Mouse (Mus musculus) embryonic fibroblast, embryonic 13.5 days (primary cell): ENCODE results near the gene Slk. TPM values are rescaled to one million over a fixed set of nuclear protein-coding genes. Genes with fewer than 3 reads are reported as not detected.

Experiments
- H3K27ac ChIP-seq: 2 replicates; pipeline ENCODE4 v1.5.1; 2012; ENCODE audit warnings: low read length, control low read depth, inconsistent platforms; ENCODE audit not compliant: insufficient read depth
- H3K4me1 ChIP-seq: 2 replicates; pipeline ENCODE4 v1.6.1; 2011; ENCODE audit warnings: low read length; ENCODE audit not compliant: control insufficient read depth, insufficient read depth
- H3K4me3 ChIP-seq: 2 replicates; pipeline ENCODE4 v1.5.1; 2011; ENCODE audit warnings: mild to moderate bottlenecking, control low read depth, low read length; ENCODE audit not compliant: insufficient read depth
- CTCF ChIP-seq: IDR thresholded peaks from 2 replicates; pipeline ENCODE4 v1.5.1; 2011; ENCODE audit warnings: mild to moderate bottlenecking, control low read depth, low read length, moderate library complexity, borderline replicate concordance; ENCODE audit not compliant: insufficient read depth
- POLR2A ChIP-seq: IDR thresholded peaks from 2 replicates; pipeline ENCODE4 v1.6.1; 2011; ENCODE audit warnings: low read depth, mild to moderate bottlenecking, control low read depth, low read length, moderate library complexity
- polyA plus RNA-seq: library from polyadenylated mRNA; stranded (reverse); fragments of >200 nt; gene quantifications from 2 replicates; pipeline ENCODE4 v1.2.4, GENCODE M21; 2011; ENCODE audit warnings: low read depth; ENCODE audit not compliant: missing spikeins, insufficient read length

Slk gene
- polyA plus RNA-seq, 1 experiment, result 65.6 TPM

DNA sequence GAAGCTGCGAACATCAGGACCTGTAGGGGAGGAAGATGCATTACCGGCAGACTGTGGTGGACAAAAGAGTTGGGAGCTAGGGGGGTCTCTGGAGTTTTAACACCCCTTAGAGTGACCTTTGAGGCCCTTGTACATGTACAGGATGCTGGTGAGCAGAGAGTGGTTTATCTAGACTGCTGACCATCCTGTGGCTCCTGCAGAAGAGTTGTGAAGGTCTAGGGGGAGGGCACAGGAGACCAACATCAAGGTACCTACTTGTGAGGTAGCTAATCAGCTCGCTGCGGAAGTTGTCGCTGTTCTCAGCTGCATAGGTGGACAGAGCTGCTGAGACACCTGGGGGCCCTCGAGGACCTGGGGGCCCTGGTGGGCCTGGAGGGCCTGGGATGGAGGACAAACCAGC, 69.6 kb downstream of the Slk start:
- TF ChIP-seq CTCF (no peak), POLR2A (no peak)
- no peak overlapping the region for H3K27ac ChIP-seq
- no peaks in the 10 kb centered on the region for H3K4me1 ChIP-seq
- no peak overlapping the region for H3K4me3 ChIP-seq

DNA sequence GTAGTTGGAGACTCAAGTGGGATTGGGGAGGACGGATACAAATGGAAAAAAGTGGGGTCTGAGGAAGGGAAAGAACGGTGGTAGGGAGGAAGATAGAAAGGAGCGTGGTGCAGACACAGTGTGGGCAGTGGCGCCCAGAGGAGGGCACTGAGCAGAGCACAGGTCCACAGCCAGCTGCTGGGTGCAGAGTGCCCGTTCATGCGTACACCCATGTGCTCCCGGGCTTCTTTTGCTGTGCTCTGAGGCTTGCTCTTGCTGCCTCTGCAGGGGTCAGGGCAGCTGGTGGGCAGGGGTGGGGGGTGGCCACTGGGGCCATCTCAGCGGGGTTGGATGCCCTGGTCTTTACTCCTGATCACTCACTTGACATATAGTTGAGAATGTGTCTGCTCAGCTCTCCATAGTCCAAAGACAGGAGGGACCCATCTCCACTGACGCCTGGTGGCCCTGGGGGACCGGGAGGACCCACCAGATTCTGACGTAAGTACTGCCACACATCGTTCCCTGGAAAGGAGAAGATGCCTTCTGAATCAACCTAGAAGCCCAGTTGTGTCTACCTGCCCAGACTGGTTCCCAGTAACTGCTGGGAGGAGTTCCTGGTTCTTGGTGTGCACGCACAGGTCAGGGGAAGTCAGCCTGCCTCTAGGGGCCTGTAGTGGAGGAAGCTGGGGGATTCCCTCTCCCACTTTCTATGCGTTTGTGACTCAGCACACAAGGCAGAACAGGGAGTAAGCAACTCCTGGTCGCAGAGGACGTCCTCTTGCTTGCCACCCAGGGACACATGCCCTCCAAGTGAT, 71.1 kb downstream of the Slk start:
- H3K4me1 ChIP-seq, result no peaks in the 10 kb centered on the region
- H3K4me3 ChIP-seq, result no peak overlapping the region
- no peak for TF ChIP-seq POLR2A
- no peak for TF ChIP-seq CTCF
- H3K27ac ChIP-seq, result no peak overlapping the region

DNA sequence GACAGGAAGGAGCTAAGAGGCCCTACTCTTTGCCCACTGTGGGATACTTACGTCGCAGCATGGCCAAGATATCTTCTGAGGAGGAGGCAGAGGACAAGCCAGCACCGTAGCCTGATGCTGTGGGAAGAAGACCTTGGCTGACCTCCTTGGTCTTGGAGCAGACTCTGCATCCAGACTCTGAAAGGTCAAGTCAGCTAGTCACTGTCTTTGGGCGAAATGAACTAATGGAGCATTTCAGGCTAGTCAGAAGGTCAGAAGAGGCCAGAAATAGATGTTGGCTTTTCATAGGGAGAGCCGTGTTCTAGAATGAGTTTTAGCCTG, 71.6 kb downstream of the Slk start:
- no peaks in the 10 kb centered on the region for H3K4me1 ChIP-seq
- no peak overlapping the region for H3K4me3 ChIP-seq
- H3K27ac ChIP-seq, result no peak overlapping the region
- TF ChIP-seq CTCF, result no peak
- TF ChIP-seq POLR2A, result no peak

DNA sequence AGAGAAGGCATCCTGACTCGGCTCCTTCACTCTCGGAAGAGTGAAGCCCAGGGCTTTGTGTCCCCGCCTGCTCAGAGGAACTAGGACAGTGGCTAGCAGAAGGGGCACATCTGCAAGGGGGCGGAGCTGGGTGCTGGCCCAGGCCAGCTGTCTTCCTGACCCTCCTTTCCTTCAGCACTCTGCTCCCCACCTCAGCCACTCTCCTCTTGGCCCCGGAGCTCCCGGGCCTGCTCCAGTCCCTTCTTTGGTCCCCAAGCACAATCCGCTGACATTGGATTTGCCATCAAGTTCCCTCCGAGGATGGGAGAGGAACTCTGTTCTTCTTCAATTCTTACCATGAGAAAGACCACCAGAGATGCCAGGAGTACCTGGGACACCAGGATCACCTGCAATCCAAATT, 72.8 kb downstream of the Slk start:
- no peak overlapping the region for H3K4me3 ChIP-seq
- TF ChIP-seq CTCF (no peak), POLR2A (no peak)
- H3K4me1 ChIP-seq, result no peaks in the 10 kb centered on the region
- no peak overlapping the region for H3K27ac ChIP-seq

DNA sequence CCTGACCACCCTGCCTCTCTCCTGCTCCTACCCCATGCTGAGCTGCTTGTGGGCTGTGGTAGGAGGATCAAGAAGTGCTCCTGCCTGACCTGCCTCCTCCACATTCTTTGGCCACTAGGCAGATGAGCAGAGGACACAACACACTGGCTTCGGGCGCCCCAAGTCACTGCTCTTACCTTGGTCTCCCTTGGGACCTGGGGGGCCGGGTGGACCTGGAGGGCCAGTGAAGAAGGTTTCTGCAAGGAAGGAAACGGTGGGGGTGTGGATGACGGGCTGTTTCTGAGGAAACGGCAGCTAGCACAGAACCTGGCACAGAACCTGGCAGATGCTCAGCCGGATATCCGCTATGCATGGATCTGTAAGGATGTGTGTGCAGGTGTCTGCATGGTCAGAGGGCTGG, 73.7 kb downstream of the Slk start:
- H3K4me1 ChIP-seq, result no peaks in the 10 kb centered on the region
- H3K27ac ChIP-seq, result no peak overlapping the region
- no peak overlapping the region for H3K4me3 ChIP-seq
- no peak for TF ChIP-seq POLR2A
- TF ChIP-seq CTCF, result no peak

DNA sequence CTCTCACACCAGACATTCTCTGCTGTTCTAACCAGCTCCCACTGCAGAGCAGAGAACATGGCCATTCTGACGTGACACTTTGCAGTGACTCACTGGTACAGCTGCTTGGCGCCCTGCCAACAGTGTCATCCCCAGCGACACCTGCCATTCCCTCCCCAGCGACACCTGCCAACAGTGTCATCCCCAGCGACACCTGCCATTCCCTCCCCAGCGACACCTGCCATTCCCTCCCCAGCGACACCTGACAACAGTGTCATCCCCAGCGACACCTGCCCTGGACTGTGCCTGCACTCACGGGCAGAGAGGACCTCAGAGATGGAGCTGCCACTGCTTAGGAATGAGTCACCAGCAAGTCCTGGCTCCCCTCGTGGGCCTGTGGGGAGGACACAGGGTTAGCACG, 75.4 kb downstream of the Slk start:
- H3K27ac ChIP-seq, result no peak overlapping the region
- peaks cover 7% of the 10 kb centered on the region for H3K4me1 ChIP-seq
- no peak for TF ChIP-seq POLR2A
- TF ChIP-seq CTCF, result no peak
- H3K4me3 ChIP-seq, result no peak overlapping the region

DNA sequence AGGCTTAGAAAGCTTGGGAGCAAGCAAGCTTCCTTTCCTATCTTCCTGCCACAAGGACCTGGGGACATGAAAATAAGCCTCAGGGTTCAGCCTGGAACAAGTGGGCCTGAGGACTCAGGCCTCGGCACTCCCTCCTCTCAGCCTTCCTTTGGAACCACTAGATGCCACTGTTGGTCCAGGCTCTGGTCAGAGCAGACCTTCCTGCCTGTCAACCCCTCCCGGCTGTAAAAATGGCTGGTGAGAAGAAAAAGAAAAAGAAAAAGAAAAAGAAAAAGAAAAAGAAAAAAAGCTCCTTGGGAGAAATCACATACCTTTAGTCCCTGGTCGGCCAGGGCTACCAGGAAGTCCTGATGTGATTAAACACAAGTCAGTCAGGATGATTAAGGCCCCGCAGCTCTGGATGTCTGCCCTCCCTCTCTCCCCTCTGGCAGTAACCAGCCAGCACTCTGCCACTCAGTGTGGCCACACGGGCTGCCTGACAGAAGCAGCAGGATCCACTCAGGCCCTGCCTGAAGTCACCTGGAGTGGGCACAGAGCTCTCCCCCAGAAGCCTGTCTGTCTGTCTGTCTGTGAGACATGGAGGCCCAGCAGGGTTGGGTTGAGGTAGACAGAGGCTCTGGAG, 79.5 kb downstream of the Slk start:
- TF ChIP-seq CTCF (peak; percentile 83), POLR2A (no peak)
- Histone ChIP-seq H3K4me1 (peaks cover 7% of the 10 kb centered on the region), H3K4me3 (no peak overlapping the region), H3K27ac (no peak overlapping the region)

DNA sequence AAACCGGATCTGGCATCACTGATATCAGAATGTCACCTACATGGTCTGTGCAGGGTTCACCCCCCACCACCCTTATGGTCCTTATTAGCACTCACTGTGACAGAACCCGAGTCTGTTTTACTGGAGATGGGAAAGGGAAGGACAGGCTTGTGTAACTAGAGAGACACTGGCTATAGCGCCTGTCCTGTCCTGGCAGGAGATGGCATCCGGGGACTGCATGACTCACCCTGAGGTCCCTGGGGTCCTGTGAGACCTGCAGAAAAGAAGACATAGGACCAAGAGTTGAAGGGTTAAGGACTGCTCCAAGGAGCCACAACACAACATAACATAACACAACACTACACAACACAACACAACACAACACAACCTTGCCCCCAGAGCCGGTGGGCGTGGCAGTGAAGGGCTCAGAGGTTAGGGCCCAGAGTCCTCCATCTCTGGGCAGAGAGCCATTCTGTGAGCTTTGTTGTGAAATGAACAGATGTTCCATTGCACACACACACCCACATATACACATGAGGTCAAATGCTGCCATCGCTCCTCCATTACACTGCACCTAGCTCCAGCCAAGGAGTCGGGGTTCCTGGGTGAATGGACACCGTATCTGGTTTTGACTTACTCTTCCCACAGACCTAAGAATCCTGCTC, 80.4 kb downstream of the Slk start:
- peaks cover 7% of the 10 kb centered on the region for H3K4me1 ChIP-seq
- H3K27ac ChIP-seq, result no peak overlapping the region
- TF ChIP-seq POLR2A (no peak), CTCF (no peak)

DNA sequence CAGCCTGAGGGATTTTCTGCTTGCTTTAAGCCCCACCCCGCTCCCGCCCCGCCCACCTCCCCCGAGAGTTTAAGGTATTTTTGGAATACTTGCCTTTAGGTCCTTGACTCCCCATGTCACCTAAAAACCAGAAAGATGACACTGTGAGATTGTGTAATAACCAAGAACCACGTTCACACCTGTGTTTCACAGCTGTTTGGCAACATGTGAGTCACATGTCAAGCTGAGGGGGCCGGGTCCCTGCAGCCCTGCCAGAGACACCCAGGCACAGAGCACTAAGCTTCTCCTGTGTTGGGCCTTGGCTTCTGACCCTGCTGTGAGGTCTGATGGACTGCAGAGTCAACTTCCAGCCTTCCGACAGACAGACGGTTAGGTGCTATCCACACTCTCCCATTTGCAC, 88.1 kb downstream of the Slk start:
- Histone ChIP-seq H3K4me3 (no peak overlapping the region), H3K27ac (no peak overlapping the region), H3K4me1 (no peaks in the 10 kb centered on the region)
- no peak for TF ChIP-seq CTCF

More for the DNA sequence above, 80.4 kb downstream of the Slk start:
- H3K4me3 ChIP-seq, result no peak overlapping the region

DNA sequence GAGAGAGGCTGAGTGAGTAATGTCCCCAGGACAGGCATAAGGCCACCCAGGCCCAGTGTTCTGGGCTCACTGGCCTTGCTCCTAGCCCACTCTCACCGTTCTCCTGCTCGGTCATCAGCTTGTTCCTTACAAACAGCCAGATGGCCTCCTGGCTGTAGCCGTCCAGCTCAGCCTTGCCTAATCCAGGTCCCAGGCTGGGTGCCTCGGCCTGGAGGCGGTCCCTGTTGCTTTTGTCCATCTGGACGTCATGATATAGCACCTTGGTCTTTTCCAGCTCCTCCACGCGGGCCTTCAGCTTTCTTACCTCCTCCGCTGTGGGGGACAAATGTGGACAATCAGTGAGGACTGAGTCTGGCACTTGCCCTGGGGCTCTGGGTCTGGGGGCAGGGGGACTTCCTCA, 88.9 kb downstream of the Slk start:
- H3K4me3 ChIP-seq, result no peak overlapping the region
- H3K4me1 ChIP-seq, result no peaks in the 10 kb centered on the region
- H3K27ac ChIP-seq, result no peak overlapping the region
- TF ChIP-seq POLR2A, result no peak
- TF ChIP-seq CTCF, result no peak
